Mouse (Mus musculus) T-cell, adult 2 months (primary cell): ENCODE data around the gene Rimkla.

Experiments used
- DNase-seq: peaks from one replicate; pipeline ENCODE4 v3.0.0; 2022; ENCODE audit warnings: low spot score

Rimkla gene

GRCm38 (mm10) chr4:119467720-119468380, 24.6 kb downstream of the Rimkla start:
- DNase-seq: no peak

- DNase-seq: no peak
Observed at GRCm38 (mm10) chr4:119465841-119466240, 26.6 kb downstream of the Rimkla start.

GRCm38 (mm10) chr4:119463756-119464419, 28.5 kb downstream of the Rimkla start:
- DNase-seq: peak; percentile 60

GRCm38 (mm10) chr4:119462858-119463755, 29.3 kb downstream of the Rimkla start:
- peak; percentile 46 for DNase-seq

GRCm38 (mm10) chr4:119462457-119462856, 30.0 kb downstream of the Rimkla start:
- no peak for DNase-seq

GRCm38 (mm10) chr4:119460728-119461141, 31.7 kb downstream of the Rimkla start:
- DNase-seq: no peak

GRCm38 (mm10) chr4:119460296-119460695, 32.1 kb downstream of the Rimkla start:
- DNase-seq: no peak

GRCm38 (mm10) chr4:119453533-119453932, 38.9 kb downstream of the Rimkla start:
- no peak for DNase-seq

GRCm38 (mm10) chr4:119453128-119453527, 39.3 kb downstream of the Rimkla start:
- DNase-seq: no peak

- DNase-seq: no peak
Observed at GRCm38 (mm10) chr4:119450436-119450835, 42.0 kb downstream of the Rimkla start.

GRCm38 (mm10) chr4:119447786-119448185, 44.6 kb downstream of the Rimkla start:
- no peak for DNase-seq

- no peak for DNase-seq
Observed at GRCm38 (mm10) chr4:119447261-119447660, 45.2 kb downstream of the Rimkla start.

- DNase-seq: no peak
Observed at GRCm38 (mm10) chr4:119442539-119442938, 49.9 kb downstream of the Rimkla start.

GRCm38 (mm10) chr4:119441836-119442235, 50.6 kb downstream of the Rimkla start:
- DNase-seq: no peak

GRCm38 (mm10) chr4:119437936-119438335, 54.5 kb downstream of the Rimkla start:
- DNase-seq: no peak

- peak; percentile 21 for DNase-seq
Observed at GRCm38 (mm10) chr4:119430678-119431077, 61.8 kb downstream of the Rimkla start.

- no peak for DNase-seq
Observed at GRCm38 (mm10) chr4:119427680-119428079, 64.7 kb downstream of the Rimkla start.

GRCm38 (mm10) chr4:119425601-119426000, 66.8 kb downstream of the Rimkla start:
- no peak for DNase-seq

- no peak for DNase-seq
Observed at GRCm38 (mm10) chr4:119425077-119425476, 67.4 kb downstream of the Rimkla start.

GRCm38 (mm10) chr4:119422294-119422964, 70.0 kb downstream of the Rimkla start, which contains the start of the genes Ppcs and Zmynd12:
TSS of gene Ppcs (minus strand) at chr4:119422420.
TSS of gene Zmynd12 (plus strand) at chr4:119422814.
- DNase-seq: peak; percentile 88

- no peak for DNase-seq
Observed at GRCm38 (mm10) chr4:119421921-119422293, 70.5 kb downstream of the Rimkla start.

- DNase-seq: no peak
Observed at GRCm38 (mm10) chr4:119421191-119421590, 71.2 kb downstream of the Rimkla start.
